In the genomic region with DNA sequence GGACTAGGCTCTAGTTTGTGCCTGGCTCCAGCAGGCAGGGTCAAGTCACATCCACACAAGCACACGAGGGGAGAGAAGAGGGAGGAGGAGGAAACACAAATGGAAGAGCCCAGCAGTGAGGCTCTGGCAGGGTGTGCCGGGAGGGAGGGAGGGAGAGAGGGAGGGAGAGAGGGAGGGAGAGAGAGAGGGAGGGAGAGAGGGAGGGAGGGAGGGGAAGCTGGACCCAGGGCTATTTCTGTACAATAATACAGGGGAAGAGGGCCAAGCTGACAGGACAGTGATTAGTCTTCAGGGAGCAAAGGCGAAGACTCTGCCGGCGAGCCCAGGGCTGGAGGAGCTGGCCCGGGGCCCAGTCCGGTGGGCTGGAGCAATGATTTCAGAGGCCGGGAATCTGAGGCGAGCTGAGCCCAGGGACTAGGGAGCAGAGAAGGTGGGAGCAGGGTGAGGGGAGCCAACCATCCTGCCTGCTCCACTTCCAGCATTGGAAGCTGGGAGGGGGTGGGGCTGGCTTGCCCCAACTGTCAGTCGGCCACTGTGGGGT, we compare ENCODE assay signal across 8 mouse cellular contexts.
A peak's percentile ranks its signal among the peaks of the same experiment; 100 is the strongest.
DNase-seq lines count a peak whose midpoint lies in the region; ATAC-seq and TF ChIP-seq lines count a peak whose summit lies in the region.

No protein-coding gene starts in this region.

- H3K4me2 ChIP-seq in embryonic facial prominence, embryonic 12.5 days (replicated peaks), result no peak overlapping the region; the same call in 1 of the 2 replicates
- no peak overlapping the region for H3K4me2 ChIP-seq in midbrain, embryonic 14.5 days (ENCODE audit: low read length)

- POLR2A ChIA-PET in Patski (lab: Charles Lee), result interaction anchor here (0.7 to 1.4 kb wide), 2 partner anchors 9 to 151 kb away, joined by 3 read pairs; no protein-coding TSS in a partner anchor

- no peaks in the 10 kb centered on the region for H3K9me3 ChIP-seq in embryonic facial prominence, embryonic 12.5 days
- H3K9me3 ChIP-seq in midbrain, embryonic 14.5 days (ENCODE audit: control insufficient read depth, low read length), result no peaks in the 10 kb centered on the region

- H3K27ac ChIP-seq in embryonic facial prominence, embryonic 12.5 days, result peak overlapping the region; percentile 54; the same call in 1 of the 2 replicates
- H3K27ac ChIP-seq in midbrain, embryonic 14.5 days (replicated peaks; ENCODE audit: low read depth, low read length), result no peak overlapping the region

- H3K4me3 ChIP-seq in embryonic facial prominence, embryonic 12.5 days, result no peak overlapping the region
- no peak overlapping the region for H3K4me3 ChIP-seq in midbrain, embryonic 14.5 days (replicated peaks; ENCODE audit: low read depth, low read length)

- peak; percentile 61 for DNase-seq in Patski (ENCODE audit: low read depth, low spot score)
- peak; percentile 64 to 71 for DNase-seq in heart, postnatal 10 days
- peak; percentile 51 to 63 for DNase-seq in kidney, postnatal 36 days
- peak; percentile 43 for DNase-seq in midbrain, embryonic 14.5 days
- no peak for DNase-seq in left cerebral cortex, adult 18-20 months (ENCODE audit: low spot score in 2 of 2)
- no peak for DNase-seq in thymus, postnatal 0 days (ENCODE audit: low spot score)
- no peak for DNase-seq in thymus, postnatal 14 days

- no peaks in the 10 kb centered on the region for H3K36me3 ChIP-seq in embryonic facial prominence, embryonic 12.5 days
- no peaks in the 10 kb centered on the region for H3K36me3 ChIP-seq in midbrain, embryonic 14.5 days (ENCODE audit: control insufficient read depth, insufficient read depth, low read length)

- no peak for TF ChIP-seq CTCF in Patski (IDR thresholded peaks at IDR 0.05)

- ATAC-seq in Patski, result peak; percentile 71
- ATAC-seq in embryonic facial prominence, embryonic 12.5 days (ENCODE audit: insufficient number of reproducible peaks, insufficient read depth, low FRiP score, low TSS enrichment), result peak; percentile 67
- peak; percentile 77 for ATAC-seq in midbrain, embryonic 14.5 days (ENCODE audit: low FRiP score, low TSS enrichment)

- WGBS in embryonic facial prominence, embryonic 12.5 days, result 21% methylated on average over 8 of the region's 10 CpGs
- 22% methylated on average over 8 of the region's 10 CpGs for WGBS in midbrain, embryonic 14.5 days

- peaks cover 7% of the 10 kb centered on the region; the same call in 1 of the 2 replicates for H3K4me1 ChIP-seq in embryonic facial prominence, embryonic 12.5 days
- H3K4me1 ChIP-seq in midbrain, embryonic 14.5 days (ENCODE audit: control insufficient read depth, insufficient read depth, low read length), result no peaks in the 10 kb centered on the region

- in situ Hi-C loops in Patski (cut with MboI; ENCODE audit: low pct_unique_long_range_greater_than_20kb), result loop anchor here (5.0 to 10.0 kb wide), 4 partner anchors 84 to 243 kb away; a partner anchor contains a TSS

- CTCF ChIA-PET in Patski (lab: Charles Lee), result no interaction called here

- intact Hi-C loops in heart, postnatal 10 days (cut with DNase I), result loop anchor here (5.0 kb wide), 1 partner anchor 66 kb away; no protein-coding TSS in a partner anchor

- H3K9ac ChIP-seq in embryonic facial prominence, embryonic 12.5 days, result no peak overlapping the region
- H3K9ac ChIP-seq in midbrain, embryonic 14.5 days (replicated peaks; ENCODE audit: low read length), result no peak overlapping the region

- H3K27me3 ChIP-seq in Patski, result no peaks in the 10 kb centered on the region
- H3K27me3 ChIP-seq in embryonic facial prominence, embryonic 12.5 days, result peaks cover 63% of the 10 kb centered on the region
- peaks cover 15% of the 10 kb centered on the region; the same call in 1 of the 2 replicates for H3K27me3 ChIP-seq in midbrain, embryonic 14.5 days (ENCODE audit: control insufficient read depth, insufficient read depth, low read length)

Comparison
In these comparisons a context has a peak if more than half of its experiments do, and no peak if none do; other contexts are left out.
1. DNase-seq: peak in Patski (single experiment), heart, postnatal 10 days (2 of 2), kidney, postnatal 36 days (2 of 2) and midbrain, embryonic 14.5 days (single experiment); none in left cerebral cortex, adult 18-20 months (0 of 2), thymus, postnatal 0 days (single experiment) and thymus, postnatal 14 days (single experiment).
2. Peak in every context shown above with its lines, with median percentiles within 50 percentile points of each other: ATAC-seq.